Mouse (Mus musculus) layer of hippocampus, adult 8-10 months (tissue): ENCODE results near the gene Olfr1317. TPM values are rescaled to one million over a fixed set of nuclear protein-coding genes. Genes with fewer than 3 reads are reported as not detected.

ENCODE experiments used
- DNase-seq, 2 experiments: peaks; one replicate each; pipeline ENCODE4 v3.0.0; 2022; ENCODE audit warnings: low spot score in 2 of 2
- total RNA-seq, 4 experiments: library from RNA; stranded (reverse); gene quantifications; 2 replicates each; pipeline ENCODE4 v1.2.4; 2022

The Olfr1317 gene
- not detected for total RNA-seq

DNA sequence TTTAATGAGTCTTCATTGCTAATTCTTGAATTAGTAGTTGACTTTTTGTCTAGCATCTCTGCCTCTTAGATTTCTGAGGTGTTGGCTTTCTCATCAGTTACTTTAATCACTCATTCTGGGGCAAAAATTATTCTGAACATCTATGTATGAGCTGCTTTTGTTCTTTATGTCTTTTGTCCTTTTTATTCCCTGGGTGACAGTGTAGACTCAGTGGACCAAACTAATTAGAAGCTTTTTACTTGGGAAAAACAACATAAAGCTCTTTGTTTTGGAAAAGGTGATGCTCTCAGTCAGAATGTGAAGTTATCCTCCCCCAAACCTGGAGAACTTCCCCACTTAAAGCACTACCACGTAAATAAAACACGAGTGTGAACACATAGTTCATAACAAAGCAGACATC lies at the start of gene Olfr1317:
Gene Olfr1317 (plus strand): TSS at position 301 of the 400 bp plus-strand sequence.
- DNase-seq, result no peak

GRCm38 (mm10) chr2:112096681-112097080 lies 43.4 kb upstream of the Olfr1317 start, which contains the start of gene Olfr1314:
Gene Olfr1314 (minus strand): TSS chr2:112096781.
- no peak for DNase-seq

DNA sequence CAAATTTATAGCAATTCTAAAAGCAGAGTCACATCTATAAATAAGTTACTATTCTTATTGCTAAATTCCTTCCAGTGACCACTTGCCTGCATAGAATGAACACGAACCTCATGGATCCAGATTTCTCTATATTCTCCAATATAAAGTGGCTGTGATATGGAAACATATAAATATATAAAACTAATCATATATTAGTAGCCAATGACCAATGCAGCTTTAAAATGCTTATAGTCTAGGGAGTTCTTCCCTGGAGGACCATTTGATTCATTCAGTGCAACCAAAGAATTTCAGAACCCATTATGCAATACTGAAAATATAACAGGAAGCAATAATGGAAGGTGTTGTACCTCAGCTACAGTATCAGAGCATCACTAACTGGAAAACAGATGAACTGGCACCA lies 24.8 kb upstream of the Olfr1317 start, which contains the start of gene Olfr1315-ps1:
Gene Olfr1315-ps1 (minus strand): TSS at position 101 of the 400 bp plus-strand sequence.
- no peak for DNase-seq

- DNase-seq, result no peak
These were observed 5.3 kb upstream of the Olfr1317 start, which contains the start of gene Olfr1316 for GRCm38 (mm10) chr2:112134877-112135276. Gene Olfr1316 (minus strand): TSS chr2:112134977.

DNA sequence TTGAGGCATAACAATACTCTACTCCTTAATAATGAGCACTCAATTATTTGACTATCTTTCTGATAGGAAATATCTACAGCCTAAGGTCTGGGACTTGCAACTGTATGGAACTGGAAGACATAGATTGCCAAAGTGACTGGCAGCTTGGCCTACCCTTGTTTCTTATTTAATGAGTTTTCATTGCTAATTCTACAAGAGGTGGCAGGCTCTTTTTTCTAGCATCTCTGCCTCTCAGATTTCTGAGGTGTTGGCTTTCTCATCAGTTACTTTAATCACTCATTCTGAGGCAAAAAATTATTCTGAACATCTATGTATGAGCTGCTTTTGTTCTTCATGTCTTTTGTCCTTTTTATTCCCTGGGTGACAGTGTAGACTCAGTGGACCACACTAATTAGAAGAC lies 13.8 kb downstream of the Olfr1317 start, which contains the start of gene Olfr1318:
Gene Olfr1318 (plus strand): TSS at position 301 of the 400 bp plus-strand sequence.
- no peak for DNase-seq

Other genes starting within 250 kb of the Olfr1317 start
- not detected for gene Olfr1306, start 224.1 kb upstream of the Olfr1317 start, total RNA-seq
- gene Olfr1307, start 190.9 kb upstream of the Olfr1317 start, total RNA-seq, result under 1 TPM; 0.02 to 0.05 (median 0.04) TPM
- gene Olfr1308, start 175.4 kb upstream of the Olfr1317 start, total RNA-seq, result not detected
- gene Olfr1309, start 150.0 kb upstream of the Olfr1317 start, total RNA-seq, result not detected
- gene Olfr1310, start 127.6 kb upstream of the Olfr1317 start, total RNA-seq, result not detected
- gene Olfr1311, start 115.9 kb upstream of the Olfr1317 start, total RNA-seq, result not detected
- not detected for gene Olfr1312, start 90.1 kb upstream of the Olfr1317 start, total RNA-seq
- gene Olfr1313, start 62.5 kb upstream of the Olfr1317 start, total RNA-seq, result not detected
- gene Olfr1314, start 43.5 kb upstream of the Olfr1317 start, total RNA-seq, result not detected
- gene Olfr1315-ps1, start 24.9 kb upstream of the Olfr1317 start, total RNA-seq, result not detected
- not detected for gene Olfr1316, start 5.4 kb upstream of the Olfr1317 start, total RNA-seq
- not detected for gene Olfr1318, start 13.9 kb downstream of the Olfr1317 start, total RNA-seq
- 10 to 100 TPM; 82.2 to 88.5 (median 84.5) TPM for gene Lpcat4, start 99.1 kb downstream of the Olfr1317 start, total RNA-seq
- not detected for gene Nutm1, start 119.0 kb downstream of the Olfr1317 start, total RNA-seq
- 10 to 100 TPM; 44.3 to 56.8 (median 50.6) TPM for gene Nop10, start 121.6 kb downstream of the Olfr1317 start, total RNA-seq
- 100 to 1,000 TPM in 3 of 4 experiments, 10 to 100 TPM in 1; 92.5 to 117 (median 109) TPM for gene Slc12a6, start 125.5 kb downstream of the Olfr1317 start, total RNA-seq
- gene Gm21985, start 126.0 kb downstream of the Olfr1317 start, total RNA-seq, result 1 to 10 TPM in 3 of 4 experiments, under 1 TPM in 1; 0.96 to 3.1 (median 2.8) TPM
- gene Emc4, start 227.7 kb downstream of the Olfr1317 start, total RNA-seq, result 100 to 1,000 TPM; 125 to 129 (median 127) TPM
- 10 to 100 TPM; 10.6 to 14.5 (median 11.1) TPM for gene Katnbl1, start 238.9 kb downstream of the Olfr1317 start, total RNA-seq